Mouse (Mus musculus): ENCODE results near the gene Gmip. TPM values are rescaled to one million over a fixed set of nuclear protein-coding genes. Genes with fewer than 3 reads are reported as not detected.

Gene Gmip
- polyA plus RNA-seq, 1 experiment from 2014 or later, result 31.8 TPM

DNA sequence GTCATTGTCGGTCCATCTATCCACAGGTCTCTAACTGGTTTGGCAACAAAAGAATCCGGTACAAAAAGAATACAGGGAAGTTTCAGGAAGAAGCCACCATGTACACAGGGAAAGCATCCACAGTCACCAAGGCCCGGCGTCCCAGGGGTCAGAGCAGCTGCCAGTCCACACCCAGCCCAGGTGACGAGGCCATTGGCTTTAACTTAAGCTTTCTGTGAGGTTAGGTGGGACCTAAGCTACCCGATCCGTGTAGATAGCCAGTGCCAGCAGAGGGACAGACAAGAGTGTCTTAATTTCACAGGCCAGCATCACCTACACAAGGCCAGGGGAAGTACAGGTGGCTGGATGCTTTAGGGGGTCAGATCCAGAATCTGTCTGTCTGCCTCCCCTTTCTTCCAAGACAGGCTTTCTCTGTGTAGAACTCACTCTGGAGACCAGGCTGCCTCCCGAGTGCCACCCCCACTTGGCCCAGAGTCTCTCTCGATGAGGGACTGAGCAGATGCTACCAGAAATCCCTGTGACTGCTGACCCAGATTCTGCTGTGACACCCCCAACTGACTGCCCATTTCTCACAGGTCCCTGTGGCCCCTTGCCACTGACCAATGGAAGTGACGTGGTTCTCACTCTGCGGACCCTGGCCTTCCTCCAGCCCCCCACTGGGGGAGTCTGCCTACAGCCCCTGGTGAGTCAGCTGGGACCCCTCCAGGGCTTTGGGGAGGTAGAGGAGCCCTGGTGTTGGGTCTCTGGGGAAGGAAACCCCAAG is 61.7 kb downstream of the Gmip start:
- Histone ChIP-seq H3K27me3 (no peaks in the 10 kb centered on the region), H3K27ac (no peak overlapping the region), H3K4me2 (replicated peaks) (no peak overlapping the region), H3K36me3 (peaks cover 42% of the 10 kb centered on the region), H3K4me3 (replicated peaks) (no peak overlapping the region), H3K9ac (replicated peaks) (no peak overlapping the region), H3K4me1 (replicated peaks) (no peaks in the 10 kb centered on the region), H3K9me3 (no peaks in the 10 kb centered on the region)
- ATAC-seq, result no peak
- 88% methylated on average over 11 of the region's 11 CpGs for WGBS

DNA sequence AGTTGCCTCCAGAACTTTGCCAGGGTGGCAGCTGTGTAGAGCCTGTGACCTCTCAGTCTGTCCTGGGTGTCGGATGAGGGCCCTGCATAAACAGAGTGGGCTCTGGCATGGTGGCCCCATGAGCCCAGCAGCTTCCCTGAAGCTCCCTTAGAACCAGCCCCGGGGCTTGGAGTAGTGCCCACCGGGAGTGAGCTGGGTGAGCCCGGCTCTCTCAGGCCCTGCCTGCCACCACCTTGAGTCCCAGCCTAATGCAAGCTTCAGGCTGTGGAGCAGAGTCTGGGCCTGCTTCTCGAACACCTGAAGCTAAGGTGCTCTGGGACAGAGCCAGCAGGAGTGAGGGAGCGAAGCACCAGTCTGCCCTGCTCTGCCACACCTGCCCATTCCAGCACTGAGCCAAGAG is 62.4 kb downstream of the Gmip start:
- H3K9me3 ChIP-seq, result no peaks in the 10 kb centered on the region
- 88% methylated on average over 6 of the region's 6 CpGs for WGBS
- no peak overlapping the region for H3K4me3 ChIP-seq (replicated peaks)
- no peaks in the 10 kb centered on the region for H3K27me3 ChIP-seq
- H3K4me1 ChIP-seq (replicated peaks), result no peaks in the 10 kb centered on the region
- peaks cover 37% of the 10 kb centered on the region for H3K36me3 ChIP-seq
- H3K9ac ChIP-seq (replicated peaks), result 0 out of 2 replicates have a peak overlapping the region, but pooled peaks have one; percentile 16
- peak; percentile 24; the same call in 1 of the 2 replicates for ATAC-seq
- H3K4me2 ChIP-seq (replicated peaks), result no peak overlapping the region
- H3K27ac ChIP-seq, result no peak overlapping the region

Other genes with a start within 250 kb of the Gmip start
- gene Zfp868, start 183.1 kb upstream of the Gmip start, polyA plus RNA-seq (2015; fragmentation: Nextera tagmentation; extraction: Ambion mirVana), result 48.6 and 50.8 TPM in 2 replicates
- gene Zfp964, start 154.2 kb upstream of the Gmip start, polyA plus RNA-seq (2015; fragmentation: Nextera tagmentation; extraction: Ambion mirVana), result 2.3 and 2.4 TPM in 2 replicates
- 28.4 and 28.8 TPM in 2 replicates for gene Zfp869, start 98.0 kb upstream of the Gmip start, polyA plus RNA-seq (2015; fragmentation: Nextera tagmentation; extraction: Ambion mirVana)
- 9.2 and 10.2 TPM in 2 replicates for gene Zfp963, start 58.7 kb upstream of the Gmip start, polyA plus RNA-seq (2015; fragmentation: Nextera tagmentation; extraction: Ambion mirVana)
- 0.24 and 1.1 TPM in 2 replicates for gene Gm20422, start 33.8 kb upstream of the Gmip start, polyA plus RNA-seq (2015; fragmentation: Nextera tagmentation; extraction: Ambion mirVana)
- gene Atp13a1, start 17.5 kb upstream of the Gmip start, polyA plus RNA-seq (2015; fragmentation: Nextera tagmentation; extraction: Ambion mirVana), result 46.6 and 49.0 TPM in 2 replicates
- gene Zfp866, start 17.5 kb upstream of the Gmip start, polyA plus RNA-seq (2015; fragmentation: Nextera tagmentation; extraction: Ambion mirVana), result 49.1 and 51.7 TPM in 2 replicates
- 0.58 and 0.64 TPM in 2 replicates for gene Lpar2, start 13.8 kb downstream of the Gmip start, polyA plus RNA-seq (2015; fragmentation: Nextera tagmentation; extraction: Ambion mirVana)
- 59.2 and 65.0 TPM in 2 replicates for gene Pbx4, start 23.8 kb downstream of the Gmip start, polyA plus RNA-seq (2015; fragmentation: Nextera tagmentation; extraction: Ambion mirVana)
- gene Cilp2, start 79.0 kb downstream of the Gmip start, polyA plus RNA-seq (2015; fragmentation: Nextera tagmentation; extraction: Ambion mirVana), result 2.1 TPM in 2 replicates
- gene Tssk6, start 93.5 kb downstream of the Gmip start, polyA plus RNA-seq (2015; fragmentation: Nextera tagmentation; extraction: Ambion mirVana), result 3.7 and 4.1 TPM in 2 replicates
- 174 and 181 TPM in 2 replicates for gene Ndufa13, start 93.9 kb downstream of the Gmip start, polyA plus RNA-seq (2015; fragmentation: Nextera tagmentation; extraction: Ambion mirVana)
- gene Yjefn3, start 94.0 kb downstream of the Gmip start, polyA plus RNA-seq (2015; fragmentation: Nextera tagmentation; extraction: Ambion mirVana), result 9.1 and 10.8 TPM in 2 replicates
- 26.0 and 27.7 TPM in 2 replicates for gene Gatad2a, start 187.7 kb downstream of the Gmip start, polyA plus RNA-seq (2015; fragmentation: Nextera tagmentation; extraction: Ambion mirVana)
- 83.9 and 87.6 TPM in 2 replicates for gene Mau2, start 234.1 kb downstream of the Gmip start, polyA plus RNA-seq (2015; fragmentation: Nextera tagmentation; extraction: Ambion mirVana)
- gene Sugp1, start 234.1 kb downstream of the Gmip start, polyA plus RNA-seq (2015; fragmentation: Nextera tagmentation; extraction: Ambion mirVana), result 62.1 and 65.1 TPM in 2 replicates